Mouse (Mus musculus) adrenal gland, adult 2 months (tissue): ENCODE results near the gene Derl3. TPM values are rescaled to one million over a fixed set of nuclear protein-coding genes. Genes with fewer than 3 reads are reported as not detected.

Experiments used
- DNase-seq: peaks from one replicate; pipeline ENCODE4 v3.0.0; 2021
- polyA plus RNA-seq: library from polyadenylated mRNA; depleted of rRNA; stranded (reverse); fragments of >200 nt; gene quantifications from 2 replicates; pipeline ENCODE4 v1.2.3, GENCODE M21; 2012
- total RNA-seq, 2 experiments: library from RNA; stranded (reverse); gene quantifications; 2 replicates each; pipeline ENCODE4 v1.2.3; 2021

Gene Derl3
- total and polyA plus RNA-seq, 3 experiments = 2.1 to 5.4 (median 3.9) TPM

DNA sequence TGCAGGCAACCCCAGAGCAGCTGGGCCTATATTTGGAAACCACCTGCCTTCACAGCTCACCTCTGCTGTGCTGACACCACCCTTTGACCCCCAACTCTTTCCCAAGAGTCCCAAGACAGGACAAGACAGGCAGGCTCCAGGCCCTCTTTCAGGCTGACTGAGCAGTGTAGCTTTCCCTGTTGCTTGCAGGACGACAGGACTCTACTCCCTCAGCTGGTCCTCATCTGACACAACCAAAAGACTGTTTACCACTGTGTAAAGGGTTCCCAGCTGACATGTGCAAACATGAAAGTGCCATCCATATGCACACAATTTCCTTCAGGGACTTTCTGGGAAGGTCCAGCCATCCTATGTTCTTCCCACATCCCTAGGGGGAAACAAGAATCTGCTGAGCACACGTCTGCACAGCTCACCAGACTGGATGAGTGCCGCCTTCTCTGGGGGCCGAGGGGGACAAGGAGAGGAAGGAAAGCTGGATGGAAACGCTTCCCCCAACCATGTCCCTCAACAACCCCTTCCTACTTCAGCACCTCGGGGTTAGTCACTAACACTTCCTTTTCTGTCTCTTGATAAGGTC, 19.9 kb downstream of the Derl3 start:
- DNase-seq = no peak

DNA sequence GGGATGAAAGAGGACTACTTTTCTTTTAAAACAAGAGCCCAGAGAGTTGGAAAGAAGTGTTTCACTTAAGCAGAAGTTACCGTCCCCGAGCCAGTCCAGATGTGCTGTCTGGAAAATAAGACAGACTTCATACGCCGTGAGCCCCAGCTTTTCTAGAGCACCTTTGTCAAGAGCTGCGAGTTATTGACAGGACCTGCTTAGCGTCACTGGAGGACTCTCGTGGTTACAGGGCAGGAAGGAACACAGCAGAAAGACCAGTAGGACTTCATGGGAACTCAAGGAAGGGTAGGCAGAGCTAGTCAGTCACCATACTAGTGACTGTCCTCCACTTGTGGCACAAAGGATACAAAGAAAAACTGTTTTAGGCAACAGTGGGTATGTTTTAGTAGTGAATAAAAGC, 22.3 kb downstream of the Derl3 start:
- DNase-seq = no peak

DNA sequence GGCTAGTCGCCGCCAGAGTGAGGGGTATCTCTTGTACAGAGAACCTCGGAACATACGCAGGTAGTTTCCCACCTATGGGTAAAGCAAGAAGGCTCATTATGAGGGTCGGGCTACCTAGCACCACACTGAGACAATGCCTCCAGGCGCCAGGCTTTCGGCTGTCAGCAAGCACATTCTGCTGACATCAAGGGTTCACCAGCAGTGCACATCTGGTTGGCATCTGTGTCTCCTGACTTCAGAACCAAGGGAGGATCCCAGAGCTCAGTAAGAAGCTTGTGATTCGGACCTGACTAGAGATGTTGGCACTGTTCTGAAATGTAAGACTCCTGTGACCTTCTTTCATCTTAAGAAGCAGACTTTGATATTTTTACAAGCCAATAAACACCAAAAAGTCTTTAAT, 23.6 kb downstream of the Derl3 start:
- DNase-seq = no peak

- no peak for DNase-seq
Measured at GRCm38 (mm10) chr10:75919026-75919425, 25.8 kb downstream of the Derl3 start.

DNA sequence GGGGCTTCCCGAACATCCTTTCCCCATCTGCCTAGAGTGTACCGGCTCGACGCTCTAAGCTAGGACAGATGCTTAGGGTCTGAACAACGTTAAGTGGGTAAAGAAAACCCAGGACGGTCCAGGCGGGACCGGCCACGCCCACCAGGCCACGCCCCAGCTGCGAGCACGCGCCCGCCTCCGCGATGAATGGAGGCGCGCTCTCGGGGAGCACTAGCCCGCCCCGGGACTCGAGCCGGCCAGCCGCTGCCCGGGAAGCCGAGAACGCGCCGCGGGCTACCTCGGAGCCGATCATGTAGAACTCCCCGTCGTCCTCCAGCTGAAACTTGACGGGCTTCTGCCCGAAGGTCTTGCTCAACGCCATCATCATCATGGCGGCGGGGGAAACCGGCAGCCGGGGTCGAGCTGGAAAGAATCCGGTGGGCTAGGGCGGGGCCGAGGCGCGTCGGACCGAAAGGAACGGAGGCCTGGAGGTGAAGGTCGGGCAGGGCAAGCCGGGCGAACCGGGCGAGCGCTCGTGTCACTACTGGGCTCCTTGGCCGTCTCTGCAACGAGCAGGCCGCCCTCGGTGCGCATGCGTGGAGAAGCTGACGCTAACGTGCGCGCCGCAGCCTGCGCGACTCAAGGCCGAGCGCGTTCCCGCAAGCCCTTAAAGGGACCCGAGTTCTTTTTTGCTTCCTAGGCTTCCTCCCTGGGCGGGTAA, 28.0 kb downstream of the Derl3 start, which contains the start of gene Smarcb1:
Gene Smarcb1 (minus strand): TSS at position 592 of the 700 bp plus-strand sequence.
- peak; percentile 96 for DNase-seq

- no peak for DNase-seq
Measured at GRCm38 (mm10) chr10:75921726-75922560, 28.7 kb downstream of the Derl3 start.

- no peak for DNase-seq
Measured at GRCm38 (mm10) chr10:75924324-75924723, 31.1 kb downstream of the Derl3 start.

GRCm38 (mm10) chr10:75926396-75926795, 33.2 kb downstream of the Derl3 start:
- no peak for DNase-seq

DNA sequence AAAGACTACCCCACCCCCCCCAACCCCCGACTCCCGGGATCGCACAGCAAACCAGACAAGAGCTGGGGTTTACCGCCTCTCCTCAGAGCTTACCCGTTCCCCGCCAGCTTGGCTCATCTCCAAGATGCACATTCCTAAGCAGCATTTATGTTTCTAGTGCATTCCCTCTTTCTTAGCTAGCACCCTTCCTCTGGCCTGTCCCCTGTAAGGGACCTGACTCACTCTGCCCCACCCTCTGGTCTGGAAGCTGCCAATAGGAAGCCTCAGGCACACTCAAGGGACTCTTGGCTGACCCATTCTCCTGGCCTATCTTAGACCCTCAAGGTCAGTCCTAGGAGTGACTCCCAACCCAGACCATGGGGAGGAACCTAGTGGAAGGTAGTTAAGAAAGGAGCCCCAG, 37.1 kb downstream of the Derl3 start:
- peak; percentile 70 for DNase-seq

GRCm38 (mm10) chr10:75931311-75931710, 38.1 kb downstream of the Derl3 start:
- DNase-seq = no peak

DNA sequence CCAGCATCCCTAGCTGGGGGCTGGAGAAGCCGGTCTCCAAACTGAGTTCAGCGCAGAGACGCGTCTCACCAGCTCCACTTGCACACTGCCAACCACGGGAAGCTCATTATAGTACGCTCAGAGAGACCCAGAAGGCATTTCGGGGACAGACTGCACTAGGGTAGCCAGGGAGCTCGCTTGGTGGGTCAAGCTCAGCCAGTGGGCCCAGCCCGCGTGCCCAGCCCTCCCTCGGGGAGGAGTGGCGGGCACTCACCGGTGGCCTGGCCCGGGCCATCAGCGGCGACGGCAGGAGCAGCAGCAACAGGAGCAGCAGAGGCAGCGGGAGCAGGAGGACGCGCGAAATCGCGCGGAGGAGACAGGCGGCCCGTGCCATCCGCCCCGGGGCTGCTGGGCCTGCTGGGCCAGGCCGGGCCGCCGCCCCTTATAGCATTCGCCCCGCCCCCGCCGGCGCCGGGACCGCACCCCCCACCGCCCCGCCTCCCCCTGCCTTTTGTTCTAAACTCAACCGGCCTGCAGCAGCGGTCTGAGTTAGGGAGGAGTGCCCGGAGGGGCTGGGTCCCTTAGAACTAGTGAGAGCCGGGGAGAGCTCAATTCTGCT, 39.0 kb downstream of the Derl3 start:
- DNase-seq = peak; percentile 77

GRCm38 (mm10) chr10:75932891-75933290, 39.7 kb downstream of the Derl3 start, which contains the start of gene Chchd10:
TSS of gene Chchd10 (plus strand) at chr10:75933130.
- DNase-seq = no peak

DNA sequence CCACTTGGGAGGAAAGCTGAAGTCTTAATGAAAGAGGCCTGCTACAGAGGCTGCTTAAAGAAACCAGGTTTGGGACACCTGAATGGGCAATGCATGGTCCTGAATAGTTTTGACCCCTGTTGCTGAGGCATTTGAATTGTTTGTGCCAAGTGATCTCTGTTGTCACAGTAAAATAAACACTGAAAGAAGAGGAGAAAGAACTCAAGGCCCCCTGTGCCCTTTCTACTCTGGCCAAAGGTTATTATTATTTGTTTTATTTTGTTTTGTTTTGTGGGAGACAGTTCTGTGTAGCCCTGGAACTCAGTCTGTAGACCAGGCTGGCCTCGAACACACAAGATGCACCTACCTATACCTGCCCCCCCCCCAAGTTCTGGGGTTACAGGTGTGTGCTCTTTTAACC, 41.8 kb downstream of the Derl3 start:
- DNase-seq = no peak

GRCm38 (mm10) chr10:75935680-75936541, 42.7 kb downstream of the Derl3 start, which contains the start of gene Mmp11:
TSS of gene Mmp11 (minus strand) at chr10:75936496.
- peak; percentile 91 for DNase-seq

- peak; percentile 71 for DNase-seq
Measured at GRCm38 (mm10) chr10:75936909-75937667, 43.9 kb downstream of the Derl3 start.

DNA sequence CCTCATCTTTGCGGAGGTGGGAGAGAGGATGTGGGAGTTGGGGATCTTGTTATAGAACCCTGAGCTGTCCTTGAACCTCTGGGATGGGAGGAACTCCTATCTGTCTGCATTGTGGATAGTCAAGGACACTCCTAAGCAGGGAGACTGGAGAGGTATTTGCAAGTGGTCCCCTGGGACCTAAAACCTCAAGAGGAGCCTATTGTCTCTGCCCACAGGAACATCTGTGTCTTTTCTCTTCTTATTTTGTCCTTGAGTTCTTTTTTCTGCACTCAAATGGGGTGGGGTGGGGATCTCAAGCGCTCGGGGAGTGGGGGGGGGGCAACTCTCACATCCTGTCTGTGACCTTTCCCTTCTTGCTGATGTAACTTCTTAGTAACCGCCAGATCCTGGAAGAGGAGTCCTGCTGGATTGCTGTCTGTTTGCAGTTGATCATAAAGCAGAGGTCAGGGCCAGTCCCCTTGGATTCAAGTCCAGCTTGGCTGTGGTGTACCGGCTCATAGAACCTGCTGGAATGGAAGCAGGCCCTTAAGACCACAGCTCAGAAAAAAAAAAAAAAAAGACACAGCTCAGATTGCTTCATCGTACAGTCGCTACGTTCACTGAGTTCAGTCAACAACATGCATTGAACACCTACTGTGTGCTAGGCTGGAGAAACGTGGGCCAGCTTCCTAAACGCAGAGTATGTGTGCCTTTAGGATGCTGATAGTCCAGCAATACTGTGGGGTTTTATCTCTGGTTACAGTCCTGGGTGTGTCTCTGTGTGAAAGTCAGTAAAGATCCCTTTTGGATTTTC, 44.8 kb downstream of the Derl3 start:
- DNase-seq = peak; percentile 81

- DNase-seq = peak; percentile 59
Measured at GRCm38 (mm10) chr10:75939481-75940234, 46.4 kb downstream of the Derl3 start.

DNA sequence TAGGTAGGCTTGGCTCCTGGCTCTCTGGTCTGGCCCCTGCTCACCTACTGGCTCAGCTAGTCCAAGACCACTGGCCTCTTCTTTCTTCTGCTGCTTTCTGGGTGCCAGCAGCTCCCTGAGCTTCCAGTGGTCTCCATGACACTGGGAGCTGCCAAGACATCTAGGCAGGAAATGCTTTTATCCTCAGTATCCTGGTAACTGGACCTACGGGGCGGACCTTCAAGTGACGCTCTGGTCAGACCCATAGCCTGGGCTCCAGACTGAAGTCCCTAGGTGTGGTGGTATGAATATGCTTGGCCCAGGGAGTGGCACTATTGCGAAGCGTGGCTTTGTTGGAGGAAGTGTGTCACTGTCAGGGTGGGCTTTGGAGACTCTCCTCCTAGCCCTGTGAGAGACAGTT, 47.3 kb downstream of the Derl3 start, which contains the start of gene Gm867:
Gene Gm867 (minus strand): TSS at position 153 of the 400 bp plus-strand sequence.
- DNase-seq = no peak
